9 mouse cellular contexts compared by ENCODE assay signal in the genomic region with DNA sequence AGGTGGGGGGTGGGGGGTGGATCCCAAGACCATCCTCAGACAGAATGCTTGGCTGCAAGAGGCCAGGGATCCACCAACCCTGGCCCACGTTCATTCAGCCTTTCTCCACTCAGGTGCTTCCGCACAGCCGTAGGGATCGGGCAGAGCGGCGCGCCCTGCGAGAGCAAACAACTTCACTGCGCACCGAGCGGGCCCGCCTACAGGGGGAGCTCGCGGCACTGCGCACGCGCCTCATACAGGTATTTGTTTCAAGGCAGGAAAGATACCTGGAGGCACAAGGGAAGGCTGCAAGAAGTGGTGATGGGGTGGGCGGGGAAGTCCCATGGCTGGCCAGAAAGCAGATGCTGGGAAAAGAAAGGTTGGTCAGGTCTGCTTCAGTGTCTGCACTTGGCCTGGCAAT. TPM values are rescaled to one million over a fixed set of nuclear protein-coding genes. Genes with fewer than 3 reads are reported as not detected.
DNase-seq lines count a peak whose midpoint lies in the region; ATAC-seq and TF ChIP-seq lines count a peak whose summit lies in the region.
"Had no signal": no experiment of that assay in that cellular context is flagged by ENCODE, and none has a peak within 500 bp of the region (broad histone marks: within the 10 kb centered on the region; RNA-seq: fewer than 3 reads in every experiment).

No protein-coding gene starts in this region.

- no peak overlapping the region for H3K9ac ChIP-seq in hindbrain, postnatal 0 days (replicated peaks; ENCODE audit: low read length)
- H3K9ac ChIP-seq in lung, embryonic 16.5 days (ENCODE audit: low read length): no peak overlapping the region
- no peak overlapping the region for H3K9ac ChIP-seq in stomach, embryonic 16.5 days (ENCODE audit: low read length)
- H3K9ac ChIP-seq: hindbrain, embryonic 15.5 days had no signal

- no peak overlapping the region for H3K4me2 ChIP-seq in hindbrain, postnatal 0 days (ENCODE audit: low read depth, low read length)
- H3K4me2 ChIP-seq in lung, embryonic 16.5 days (ENCODE audit: low read depth, low read length): no peak overlapping the region
- H3K4me2 ChIP-seq in stomach, embryonic 16.5 days (ENCODE audit: low read depth, low read length): no peak overlapping the region
- H3K4me2 ChIP-seq: hindbrain, embryonic 15.5 days had no signal

- peak; percentile 51 to 70 for DNase-seq in cerebellum, postnatal 25 days
- DNase-seq in cerebellum, adult 11 months: no peak
- peak; percentile 33 for DNase-seq in right cerebral cortex, postnatal 14 days
- no peak for DNase-seq in right cerebral cortex, adult 18-20 months
- DNase-seq in hindbrain, postnatal 0 days (ENCODE audit: low spot score): no peak
- DNase-seq in layer of hippocampus, adult 9-11 months: no peak

- H3K4me3 ChIP-seq in hindbrain, postnatal 0 days (ENCODE audit: low read length): no peak overlapping the region
- no peak overlapping the region for H3K4me3 ChIP-seq in lung, embryonic 16.5 days (ENCODE audit: low read length)
- no peak overlapping the region for H3K4me3 ChIP-seq in stomach, embryonic 16.5 days (replicated peaks; ENCODE audit: low read length)
- H3K4me3 ChIP-seq: hindbrain, embryonic 15.5 days had no signal

- peak; percentile 69 for TF ChIP-seq CTCF in hindbrain, postnatal 0 days (IDR thresholded peaks at IDR 0.05; ENCODE audit: low read depth)

- ATAC-seq in hindbrain, postnatal 0 days: no peak
- peak; percentile 25; the same call in 1 of the 2 replicates for ATAC-seq in lung, embryonic 16.5 days (ENCODE audit: low read depth)
- 0 out of 2 replicates have a peak, but pooled peaks have one; percentile 38 for ATAC-seq in stomach, embryonic 16.5 days (ENCODE audit: insufficient read depth, low FRiP score)

- no peaks in the 10 kb centered on the region; the same call in 1 of the 2 replicates for H3K27me3 ChIP-seq in hindbrain, postnatal 0 days (ENCODE audit: insufficient read depth, low read length)
- H3K27me3 ChIP-seq in lung, embryonic 16.5 days (ENCODE audit: control insufficient read depth, insufficient read depth, low read depth, low read length): no peaks in the 10 kb centered on the region
- no peaks in the 10 kb centered on the region; the same call in 1 of the 2 replicates for H3K27me3 ChIP-seq in stomach, embryonic 16.5 days (ENCODE audit: control insufficient read depth, insufficient read depth, low read length)
- H3K27me3 ChIP-seq: hindbrain, embryonic 15.5 days had no signal

- H3K4me1 ChIP-seq in hindbrain, postnatal 0 days (ENCODE audit: insufficient read depth, low read length): no peaks in the 10 kb centered on the region; the same call in 1 of the 2 replicates
- peaks cover 12% of the 10 kb centered on the region for H3K4me1 ChIP-seq in lung, embryonic 16.5 days (replicated peaks; ENCODE audit: control insufficient read depth, insufficient read depth, low read length)
- H3K4me1 ChIP-seq in stomach, embryonic 16.5 days (ENCODE audit: control insufficient read depth, insufficient read depth, low read length): peaks cover 9% of the 10 kb centered on the region; the same call in 1 of the 2 replicates

- no peaks in the 10 kb centered on the region for H3K36me3 ChIP-seq in hindbrain, postnatal 0 days (ENCODE audit: insufficient read depth, low read length)
- no peaks in the 10 kb centered on the region for H3K36me3 ChIP-seq in lung, embryonic 16.5 days (ENCODE audit: control insufficient read depth, insufficient read depth, low read length)
- no peaks in the 10 kb centered on the region for H3K36me3 ChIP-seq in stomach, embryonic 16.5 days (ENCODE audit: control insufficient read depth, insufficient read depth, low read length)
- H3K36me3 ChIP-seq: hindbrain, embryonic 15.5 days had no signal

- 16% methylated on average over 18 of the region's 18 CpGs for WGBS in hindbrain, postnatal 0 days
- WGBS in lung, embryonic 16.5 days: 13% methylated on average over 18 of the region's 18 CpGs
- WGBS in stomach, embryonic 16.5 days: 9% methylated on average over 18 of the region's 18 CpGs

- H3K9me3 ChIP-seq in hindbrain, postnatal 0 days (ENCODE audit: low read length): no peaks in the 10 kb centered on the region
- no peaks in the 10 kb centered on the region for H3K9me3 ChIP-seq in lung, embryonic 16.5 days (ENCODE audit: control insufficient read depth, low read length)
- no peaks in the 10 kb centered on the region for H3K9me3 ChIP-seq in stomach, embryonic 16.5 days (replicated peaks; ENCODE audit: control insufficient read depth, low read length)
- H3K9me3 ChIP-seq: hindbrain, embryonic 15.5 days had no signal

- no peak overlapping the region for H3K27ac ChIP-seq in hindbrain, postnatal 0 days
- H3K27ac ChIP-seq in lung, embryonic 16.5 days (ENCODE audit: low read length): no peak overlapping the region
- no peak overlapping the region for H3K27ac ChIP-seq in stomach, embryonic 16.5 days (ENCODE audit: low read length)
- H3K27ac ChIP-seq: hindbrain, embryonic 15.5 days had no signal

RNA-seq across cellular contexts. Expression of a gene that starts 11.7 kb away (rescaled TPM):
- total RNA-seq in hindbrain, postnatal 0 days (2014; rRNA removed): 26.7 and 33.7 TPM in 2 replicates
- 8.0 and 9.2 TPM in 2 replicates for polyA plus RNA-seq in hindbrain, postnatal 0 days (2015; fragmentation: Nextera tagmentation; extraction: Ambion mirVana)
- polyA plus RNA-seq in lung, embryonic 16.5 days (2015; fragmentation: Nextera tagmentation; extraction: Ambion mirVana): 20.2 and 22.6 TPM in 2 replicates
- 9.2 and 9.3 TPM in 2 replicates for polyA plus RNA-seq in stomach, embryonic 16.5 days (2015; fragmentation: Nextera tagmentation; extraction: Ambion mirVana)

RNA-seq across cellular contexts. Expression of a gene that starts 55.4 kb away (rescaled TPM):
- total RNA-seq in hindbrain, postnatal 0 days (2014; rRNA removed): 1.1 and 1.3 TPM in 2 replicates
- 0.48 and 0.63 TPM in 2 replicates for polyA plus RNA-seq in hindbrain, postnatal 0 days (2015; fragmentation: Nextera tagmentation; extraction: Ambion mirVana)
- 4.9 and 5.1 TPM in 2 replicates for polyA plus RNA-seq in lung, embryonic 16.5 days (2015; fragmentation: Nextera tagmentation; extraction: Ambion mirVana)
- polyA plus RNA-seq in stomach, embryonic 16.5 days (2015; fragmentation: Nextera tagmentation; extraction: Ambion mirVana): 0.18 and 0.24 TPM in 2 replicates

Comparison
In these comparisons a context has a peak if more than half of its experiments do, and no peak if none do; other contexts are left out.
1. DNase-seq: peak in cerebellum, postnatal 25 days (2 of 2) and right cerebral cortex, postnatal 14 days (single experiment); none in cerebellum, adult 11 months (single experiment), right cerebral cortex, adult 18-20 months (single experiment), hindbrain, postnatal 0 days (single experiment) and layer of hippocampus, adult 9-11 months (single experiment).